Mouse (Mus musculus) kidney, postnatal 4 days (tissue): ENCODE results near the gene Spry2.

Experiments used
- DNase-seq, 2 experiments: peaks; one replicate each; pipeline ENCODE4 v3.0.0; 2021; ENCODE audit warnings: mixed read lengths in 2 of 2

Spry2 gene

GRCm38 (mm10) chr14:105892941-105893622 is 3.5 kb downstream of the Spry2 start:
- peak; percentile 49 to 66 for DNase-seq

GRCm38 (mm10) chr14:105890516-105891231 is 5.9 kb downstream of the Spry2 start:
- DNase-seq = no peak

GRCm38 (mm10) chr14:105886643-105887374 is 9.8 kb downstream of the Spry2 start:
- DNase-seq = no peak

GRCm38 (mm10) chr14:105885249-105885648 is 11.4 kb downstream of the Spry2 start:
- DNase-seq = no peak

- DNase-seq = no peak
Observed at GRCm38 (mm10) chr14:105883215-105883614, 13.4 kb downstream of the Spry2 start.

- DNase-seq = no peak
Observed at GRCm38 (mm10) chr14:105878359-105878758, 18.3 kb downstream of the Spry2 start.

GRCm38 (mm10) chr14:105876375-105876774 is 20.2 kb downstream of the Spry2 start:
- no peak for DNase-seq

- peak; percentile 52 to 71 for DNase-seq
Observed at GRCm38 (mm10) chr14:105870370-105870936, 26.2 kb downstream of the Spry2 start.

- DNase-seq = no peak
Observed at GRCm38 (mm10) chr14:105865381-105865938, 31.2 kb downstream of the Spry2 start.

GRCm38 (mm10) chr14:105862199-105862598 is 34.4 kb downstream of the Spry2 start:
- no peak for DNase-seq

- no peak for DNase-seq
Observed at GRCm38 (mm10) chr14:105860920-105861319, 35.7 kb downstream of the Spry2 start.

- no peak for DNase-seq
Observed at GRCm38 (mm10) chr14:105860276-105860675, 36.3 kb downstream of the Spry2 start.

GRCm38 (mm10) chr14:105859876-105860275 is 36.7 kb downstream of the Spry2 start:
- no peak for DNase-seq

GRCm38 (mm10) chr14:105859368-105859767 is 37.3 kb downstream of the Spry2 start:
- no peak for DNase-seq

- DNase-seq = no peak
Observed at GRCm38 (mm10) chr14:105858935-105859334, 37.7 kb downstream of the Spry2 start.

GRCm38 (mm10) chr14:105851359-105852067 is 45.1 kb downstream of the Spry2 start:
- DNase-seq = no peak
